Comparison of ENCODE assay signal across 20 mouse cellular contexts in the genomic region with DNA sequence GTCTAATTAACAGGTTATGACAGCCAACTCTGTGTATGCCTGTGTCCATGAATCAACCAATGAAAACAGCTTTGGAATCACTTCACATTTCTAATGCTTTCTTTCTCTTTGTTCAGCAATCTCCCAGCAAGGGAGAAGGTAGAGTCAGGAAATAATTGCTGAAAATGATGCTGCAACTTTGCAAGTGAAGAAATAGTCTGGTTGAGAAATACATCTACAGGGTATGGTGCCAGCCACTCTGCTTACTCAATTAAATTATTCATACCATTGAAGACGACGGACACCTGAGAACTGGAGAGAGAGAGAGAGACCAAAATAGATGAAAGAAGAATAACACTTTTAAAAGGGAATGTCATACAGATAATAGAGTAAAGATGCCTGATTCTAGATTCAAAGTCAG.
DNase-seq lines count a peak whose midpoint lies in the region; ATAC-seq lines count a peak whose summit lies in the region.
"Had no signal": no experiment of that assay in that cellular context is flagged by ENCODE, and none has a peak within 500 bp of the region (broad histone marks: within the 10 kb centered on the region; RNA-seq: fewer than 3 reads in every experiment).

No protein-coding gene starts in this region.

- H3K9me3 ChIP-seq in kidney, embryonic 14.5 days (ENCODE audit: control insufficient read depth, low read length), result no peaks in the 10 kb centered on the region
- H3K9me3 ChIP-seq: embryonic facial prominence, embryonic 13.5 days; forebrain, embryonic 13.5 days; heart, embryonic 15.5 days; hindbrain, embryonic 13.5 days; intestine, embryonic 15.5 days had no signal

- H3K4me3 ChIP-seq in kidney, embryonic 14.5 days (ENCODE audit: low read length), result no peak overlapping the region
- H3K4me3 ChIP-seq: embryonic facial prominence, embryonic 13.5 days; forebrain, embryonic 13.5 days; gastrocnemius, adult 2 months; heart, embryonic 15.5 days; hindbrain, embryonic 13.5 days; intestine, embryonic 15.5 days had no signal

- H3K27me3 ChIP-seq in kidney, embryonic 14.5 days (ENCODE audit: control insufficient read depth, insufficient read depth, low read length), result no peaks in the 10 kb centered on the region
- H3K27me3 ChIP-seq: embryonic facial prominence, embryonic 13.5 days; forebrain, embryonic 13.5 days; heart, embryonic 15.5 days; hindbrain, embryonic 13.5 days; intestine, embryonic 15.5 days had no signal

- H3K9ac ChIP-seq in kidney, embryonic 14.5 days (ENCODE audit: low read depth, low read length), result no peak overlapping the region
- H3K9ac ChIP-seq: embryonic facial prominence, embryonic 13.5 days; forebrain, embryonic 13.5 days; heart, embryonic 15.5 days; hindbrain, embryonic 13.5 days; intestine, embryonic 15.5 days had no signal

- no peaks in the 10 kb centered on the region for H3K36me3 ChIP-seq in kidney, embryonic 14.5 days (ENCODE audit: control insufficient read depth, insufficient read depth, low read length)
- H3K36me3 ChIP-seq: embryonic facial prominence, embryonic 13.5 days; heart, embryonic 15.5 days; hindbrain, embryonic 13.5 days; intestine, embryonic 15.5 days had no signal

- no peak overlapping the region for H3K27ac ChIP-seq in kidney, embryonic 14.5 days (ENCODE audit: low read depth, low read length)
- H3K27ac ChIP-seq: embryonic facial prominence, embryonic 13.5 days; forebrain, embryonic 13.5 days; gastrocnemius, adult 2 months; heart, embryonic 15.5 days; hindbrain, embryonic 13.5 days; intestine, embryonic 15.5 days had no signal

- 0 out of 2 replicates have a peak, but pooled peaks cover 3% of the 10 kb centered on the region for H3K4me1 ChIP-seq in kidney, embryonic 14.5 days (ENCODE audit: control insufficient read depth, insufficient read depth, low read length)

- DNase-seq in lung, postnatal 25 days (ENCODE audit: low spot score), result peak; percentile 2
- DNase-seq in lung, adult 18-20 months, result no peak
- DNase-seq in NIH3T3 (ENCODE audit: low read depth), result peak; percentile 33
- DNase-seq in right cerebral cortex, postnatal 4 days, result no peak
- DNase-seq in heart, adult 8-10 months (ENCODE audit: low spot score), result no peak
- DNase-seq: cerebellum, adult 18-20 months; cerebellum, adult 9-11 months; cerebellum, postnatal 36 days; gastrocnemius, adult 2 months; gastrocnemius, postnatal 25 days; heart, adult 18-20 months; heart, postnatal 14 days had no signal

- ATAC-seq in granulocyte monocyte progenitor cell, adult 5-6 weeks (replicated peaks; ENCODE audit: poor library complexity, severe bottlenecking), result peak; percentile 82
- ATAC-seq in kidney, embryonic 14.5 days (ENCODE audit: low FRiP score, low TSS enrichment), result no peak
- ATAC-seq: forebrain, embryonic 13.5 days; intestine, embryonic 15.5 days had no signal

- no peak overlapping the region for H3K4me2 ChIP-seq in kidney, embryonic 14.5 days (replicated peaks; ENCODE audit: low read depth, low read length)
- H3K4me2 ChIP-seq: embryonic facial prominence, embryonic 13.5 days; forebrain, embryonic 13.5 days; heart, embryonic 11.5 days; heart, embryonic 15.5 days; hindbrain, embryonic 13.5 days; intestine, embryonic 15.5 days had no signal

- WGBS in kidney, embryonic 14.5 days, result 87% methylated on average over 2 of the region's 2 CpGs

Comparison
In these comparisons a context has a peak if more than half of its experiments do, and no peak if none do; other contexts are left out.
1. DNase-seq: peak in lung, postnatal 25 days (single experiment) and NIH3T3 (single experiment); none in lung, adult 18-20 months (0 of 2), right cerebral cortex, postnatal 4 days (single experiment) and heart, adult 8-10 months (single experiment).